Mouse (Mus musculus): ENCODE results near the gene Sept1. TPM values are rescaled to one million over a fixed set of nuclear protein-coding genes. Genes with fewer than 3 reads are reported as not detected.

The Sept1 gene
- total and polyA plus RNA-seq, 3 experiments: 30.6 to 116 TPM; not detected in 1

DNA sequence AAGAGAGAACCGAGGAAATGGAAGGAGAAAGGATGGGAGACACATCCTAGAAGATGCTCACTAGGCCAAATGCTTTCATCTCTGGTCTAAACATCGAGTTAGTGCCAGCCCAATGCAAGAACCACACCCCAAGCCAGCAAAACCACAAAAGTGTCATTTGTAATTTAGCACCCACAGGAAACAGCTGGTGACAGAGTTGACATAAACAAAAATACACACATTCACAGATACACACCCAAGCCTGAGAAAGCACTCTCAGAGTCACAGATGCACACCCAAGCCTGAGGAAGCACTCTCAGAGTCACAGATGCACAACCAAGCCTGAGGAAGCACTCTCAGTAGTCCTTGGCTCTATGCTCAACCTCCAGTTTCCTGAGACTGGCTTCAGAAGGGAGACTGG is 52.1 kb downstream of the Sept1 start (continued):
- TF ChIP-seq NRF1 (IDR thresholded peaks at IDR 0.05; ENCODE audit: insufficient read depth, low read depth, low read length, poor library complexity, severe bottlenecking) (no peak), MAX (IDR thresholded peaks at IDR 0.05; ENCODE audit: low read length) (no peak), POLR2A (IDR thresholded peaks at IDR 0.05; ENCODE audit: control insufficient read depth in 1 of 2, insufficient read depth in 1 of 2, low read depth in 1 of 2, low read length in 2 of 2, poor library complexity in 1 of 2) (no peak), MXI1 (IDR thresholded peaks at IDR 0.05; ENCODE audit: low read depth, low read length) (0 out of 2 replicates have a peak, but pooled peaks have one; percentile 22), BHLHE40 (IDR thresholded peaks at IDR 0.05; ENCODE audit: borderline replicate concordance, low read depth, low read length) (0 out of 2 replicates have a peak, but pooled peaks have one; percentile 8), USF2 (IDR thresholded peaks at IDR 0.05; ENCODE audit: borderline replicate concordance in 1 of 2, insufficient read depth in 1 of 2, low read depth in 1 of 2, low read length in 2 of 2) (no peak)

DNA sequence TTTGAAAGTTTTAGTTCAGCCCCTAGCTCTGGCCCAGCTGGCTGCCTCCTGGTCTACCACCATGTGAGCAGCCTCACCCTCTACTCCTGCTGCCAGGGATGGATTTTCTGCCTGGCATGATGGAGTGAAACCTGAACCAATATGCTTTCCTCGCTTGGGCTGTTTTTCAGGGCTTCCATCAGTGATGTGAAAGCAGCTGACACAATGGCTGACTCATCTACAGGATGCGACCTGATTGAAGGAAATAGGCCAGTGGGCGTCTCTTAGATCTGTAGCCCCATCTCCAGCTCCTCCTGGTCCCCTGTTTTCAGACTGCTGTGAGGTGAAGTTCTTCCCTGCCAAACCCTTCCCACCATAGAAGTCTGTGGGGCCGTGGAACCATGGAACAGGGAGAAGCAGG is 56.0 kb downstream of the Sept1 start:
- TF ChIP-seq POLR2AphosphoS2 (IDR thresholded peaks at IDR 0.05; ENCODE audit: low read length) (no peak), ZNF384 (IDR thresholded peaks at IDR 0.05; ENCODE audit: low read depth, low read length) (no peak), USF1 (IDR thresholded peaks at IDR 0.05; ENCODE audit: low read depth, low read length) (no peak)
- no peak overlapping the region for H3K9ac ChIP-seq (ENCODE audit: control insufficient read depth, low read depth, low read length, poor library complexity, severe bottlenecking)
- no peak overlapping the region for H3K4me3 ChIP-seq (ENCODE audit: control insufficient read depth in 1 of 2, insufficient read depth in 1 of 2, low read depth in 2 of 2, low read length in 2 of 2)
- no peaks in the 10 kb centered on the region for H3K9me3 ChIP-seq (replicated peaks; ENCODE audit: insufficient read depth, low read length)
- no peaks in the 10 kb centered on the region for H3K79me2 ChIP-seq (ENCODE audit: control insufficient read depth, insufficient read depth, low read length, poor library complexity)
- H3K4me1 ChIP-seq (ENCODE audit: control insufficient read depth in 1 of 2, insufficient read depth in 2 of 2, low read length in 2 of 2): peaks cover 9 to 21% of the 10 kb centered on the region in 2 experiments
- no peak overlapping the region for H3K27ac ChIP-seq (ENCODE audit: control insufficient read depth, low read depth, low read length)
- H3K36me3 ChIP-seq (ENCODE audit: control insufficient read depth in 1 of 2, insufficient read depth in 2 of 2, low read length in 2 of 2): peaks cover 0 to 21% of the 10 kb centered on the region in 2 experiments; a peak in 2 of 4 replicates
- DNase-seq (ENCODE audit: low read depth, low spot score): no peak
- no peaks in the 10 kb centered on the region for H3K27me3 ChIP-seq (ENCODE audit: control insufficient read depth in 1 of 2, insufficient read depth in 2 of 2, low read length in 2 of 2)

DNA sequence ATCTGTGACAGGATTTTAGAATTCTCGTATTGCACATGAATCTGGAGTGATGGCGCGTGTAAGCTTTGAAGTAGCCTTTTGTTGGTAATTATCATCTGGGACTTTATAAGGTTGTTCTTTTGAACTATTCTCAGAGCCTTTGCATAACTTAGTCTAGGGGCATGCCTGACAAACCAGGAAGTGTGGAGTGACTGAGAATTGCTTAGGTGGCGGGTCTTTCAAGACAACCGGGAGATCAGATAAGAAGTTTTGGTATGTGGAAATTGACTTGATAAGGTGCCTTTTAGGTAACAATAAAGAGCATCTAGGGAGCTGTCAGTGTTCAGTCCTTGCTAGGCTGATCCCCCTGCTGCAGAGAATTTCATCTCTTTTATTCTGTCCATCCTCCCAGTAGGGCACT is 66.4 kb downstream of the Sept1 start:
- Histone ChIP-seq H3K9ac (ENCODE audit: control insufficient read depth, low read depth, low read length, poor library complexity, severe bottlenecking) (no peak overlapping the region), H3K27me3 (ENCODE audit: control insufficient read depth in 1 of 2, insufficient read depth in 2 of 2, low read length in 2 of 2) (no peaks in the 10 kb centered on the region), H3K79me2 (ENCODE audit: control insufficient read depth, insufficient read depth, low read length, poor library complexity) (no peaks in the 10 kb centered on the region), H3K4me1 (ENCODE audit: control insufficient read depth in 1 of 2, insufficient read depth in 2 of 2, low read length in 2 of 2) (peaks cover 18 to 24% of the 10 kb centered on the region in 2 experiments), H3K36me3 (ENCODE audit: control insufficient read depth in 1 of 2, insufficient read depth in 2 of 2, low read length in 2 of 2) (peaks cover 0 to 27% of the 10 kb centered on the region in 2 experiments; a peak in 2 of 4 replicates), H3K9me3 (replicated peaks; ENCODE audit: insufficient read depth, low read length) (no peaks in the 10 kb centered on the region), H3K27ac (ENCODE audit: control insufficient read depth, low read depth, low read length) (no peak overlapping the region), H3K4me3 (ENCODE audit: control insufficient read depth in 1 of 2, insufficient read depth in 1 of 2, low read depth in 2 of 2, low read length in 2 of 2) (no peak overlapping the region)
- no peak for DNase-seq (ENCODE audit: low read depth, low spot score)
- TF ChIP-seq GATA1 (IDR thresholded peaks at IDR 0.05; ENCODE audit: low read depth, low read length) (peak; percentile 67), POLR2AphosphoS2 (IDR thresholded peaks at IDR 0.05; ENCODE audit: low read length) (no peak), HCFC1 (IDR thresholded peaks at IDR 0.05; ENCODE audit: low read depth, low read length) (no peak), MAZ (IDR thresholded peaks at IDR 0.05; ENCODE audit: low read depth, low read length) (no peak), E2F4 (IDR thresholded peaks at IDR 0.05; ENCODE audit: borderline replicate concordance, low read depth, low read length) (no peak), RCOR1 (IDR thresholded peaks at IDR 0.05; ENCODE audit: low read depth, low read length) (no peak), SMC3 (IDR thresholded peaks at IDR 0.05; ENCODE audit: low read depth, low read length) (no peak), USF1 (IDR thresholded peaks at IDR 0.05; ENCODE audit: low read depth, low read length) (no peak), TAL1 (IDR thresholded peaks at IDR 0.05; ENCODE audit: low read length) (no peak), SIN3A (IDR thresholded peaks at IDR 0.05; ENCODE audit: low read length) (no peak), KAT2A (conservative IDR thresholded peaks at IDR 0.05; ENCODE audit: low read depth, low read length) (no peak), JUND (IDR thresholded peaks at IDR 0.05; ENCODE audit: low read depth, low read length) (no peak), POLR2AphosphoS5 (IDR thresholded peaks at IDR 0.05; ENCODE audit: borderline replicate concordance, low read depth, low read length) (no peak), MXI1 (IDR thresholded peaks at IDR 0.05; ENCODE audit: low read depth, low read length) (peak; percentile 16; the same call in 1 of the 2 replicates), RAD21 (IDR thresholded peaks at IDR 0.05; ENCODE audit: low read depth, low read length) (no peak), ZKSCAN1 (IDR thresholded peaks at IDR 0.05; ENCODE audit: low read depth, low read length) (no peak)

Measured in MEL (cell line).